Mouse (Mus musculus) CD8-positive naive resting alpha-beta T cell, adult 2 months (primary cell): ENCODE measurements around the gene Man1c1.

Source experiments
- DNase-seq, 2 experiments: peaks; one replicate each; pipeline ENCODE4 v3.0.0; 2022; ENCODE audit warnings: low read depth in 2 of 2, low spot score in 2 of 2

Gene Man1c1

DNA sequence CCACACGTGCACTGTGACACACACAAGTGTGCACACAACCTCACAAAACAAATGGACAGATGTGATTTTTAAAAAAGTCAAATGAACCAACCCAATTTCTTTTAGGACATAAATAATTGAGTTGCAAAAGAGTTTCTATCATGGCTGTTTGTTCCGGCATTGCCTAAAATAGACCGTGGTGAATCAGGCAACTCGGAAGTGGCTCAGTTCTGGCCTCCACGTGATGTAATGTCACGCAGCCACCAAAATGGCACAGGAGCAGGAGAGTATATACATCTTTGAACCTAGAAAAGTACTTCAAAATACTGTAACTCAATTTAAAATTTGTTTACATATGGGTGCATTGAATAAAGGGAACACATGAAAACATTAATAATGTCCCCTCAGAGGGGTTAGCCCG is 118.0 kb downstream of the Man1c1 start:
- DNase-seq: no peak

DNA sequence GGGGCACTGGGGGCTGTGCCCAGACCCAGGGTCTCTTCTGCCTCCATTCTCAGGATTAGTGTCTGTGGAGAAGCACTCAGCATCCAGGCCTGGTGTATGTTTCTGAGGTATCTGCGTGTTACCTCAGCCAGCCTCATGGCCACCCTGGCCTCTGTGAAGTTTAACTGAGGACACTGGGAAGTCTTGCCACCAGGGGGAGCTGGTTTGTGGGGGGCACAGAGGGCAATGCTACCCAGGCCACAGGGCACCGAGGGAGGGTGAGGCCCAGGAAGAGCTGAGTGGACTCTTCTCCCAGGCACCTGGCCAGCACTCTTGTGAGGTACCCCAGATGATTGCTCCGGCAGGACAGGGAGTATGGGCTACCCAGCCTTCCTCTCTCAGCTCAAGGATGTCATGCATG is 120.6 kb downstream of the Man1c1 start:
- peak; percentile 53 to 57 for DNase-seq

DNA sequence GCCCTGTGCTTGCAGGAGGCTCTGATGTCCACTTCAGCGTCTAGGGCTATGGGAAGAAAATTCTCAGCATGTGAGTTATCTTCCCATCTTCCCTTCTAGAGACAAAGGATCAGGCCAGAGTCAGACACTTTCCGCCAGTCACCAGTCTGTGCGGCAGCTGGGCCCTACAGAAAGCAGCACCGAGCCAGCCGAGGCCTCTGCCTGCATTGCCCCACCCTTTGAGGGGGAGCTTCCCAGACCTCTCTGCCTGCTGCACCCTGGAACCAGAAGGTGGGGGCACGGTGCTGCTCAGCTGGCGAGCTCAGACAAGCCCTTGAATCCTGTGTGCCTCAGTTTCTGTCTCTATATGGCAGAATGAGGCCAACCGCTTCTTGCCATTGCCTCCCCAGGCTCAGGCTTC is 122.7 kb downstream of the Man1c1 start:
- DNase-seq: no peak

DNA sequence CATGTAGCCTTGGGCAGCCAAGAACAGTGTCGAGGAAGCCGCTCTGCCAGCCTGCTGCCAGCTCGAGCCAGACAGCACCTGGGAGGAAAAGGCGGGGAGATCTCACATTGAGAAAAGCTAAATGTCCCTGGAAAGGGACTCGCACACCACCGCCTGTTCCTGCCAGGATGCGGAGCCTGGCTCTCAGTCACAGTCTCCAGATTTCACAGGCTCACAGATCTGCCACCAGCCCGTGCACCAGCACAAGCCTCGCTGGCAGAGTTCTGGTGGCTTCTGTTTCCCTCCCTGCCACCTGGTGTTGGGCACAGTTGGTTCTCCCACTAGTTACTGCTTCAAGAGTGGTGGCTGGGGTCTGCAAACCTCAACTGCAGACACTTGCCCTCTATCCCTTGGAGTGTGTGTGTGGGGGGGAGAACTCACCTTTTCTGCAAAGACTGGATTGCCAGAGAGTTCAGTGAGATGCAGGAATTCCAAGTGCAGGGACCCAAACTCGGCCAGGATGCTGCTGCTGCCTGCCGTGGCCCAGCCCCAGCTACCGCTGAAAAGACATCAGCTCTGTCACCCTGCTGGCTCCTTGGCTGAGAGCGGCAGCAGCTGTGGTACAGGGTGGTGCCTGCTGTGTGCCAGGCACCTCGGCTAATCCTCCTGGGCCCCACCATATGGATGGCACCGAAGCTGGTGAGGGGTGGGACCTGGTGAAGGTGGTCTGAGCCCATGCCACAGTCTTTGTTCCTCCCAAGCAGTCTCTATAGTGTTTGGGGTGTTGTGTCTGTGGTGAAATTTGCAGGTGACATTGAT is 123.5 kb downstream of the Man1c1 start:
- no peak for DNase-seq

DNA sequence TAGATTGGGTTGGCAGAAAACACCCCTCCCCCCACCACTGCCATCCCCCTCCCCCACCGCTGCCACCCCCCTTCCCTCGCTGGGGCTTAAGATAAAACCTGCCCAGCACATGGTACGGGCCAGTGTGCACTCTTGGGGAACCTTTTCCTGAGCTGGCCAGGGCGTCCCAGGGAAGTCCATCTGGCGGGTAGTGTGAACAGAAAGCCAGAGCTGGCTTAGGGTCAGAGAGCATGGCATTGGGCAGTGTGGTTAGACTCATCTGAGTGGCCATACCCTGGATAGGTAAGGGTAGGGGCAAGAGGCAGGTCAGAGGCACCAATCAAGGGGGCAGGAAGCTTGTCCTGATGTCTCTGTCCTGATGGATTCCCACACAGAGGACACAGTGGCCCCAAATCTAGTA is 124.5 kb downstream of the Man1c1 start:
- no peak for DNase-seq

DNA sequence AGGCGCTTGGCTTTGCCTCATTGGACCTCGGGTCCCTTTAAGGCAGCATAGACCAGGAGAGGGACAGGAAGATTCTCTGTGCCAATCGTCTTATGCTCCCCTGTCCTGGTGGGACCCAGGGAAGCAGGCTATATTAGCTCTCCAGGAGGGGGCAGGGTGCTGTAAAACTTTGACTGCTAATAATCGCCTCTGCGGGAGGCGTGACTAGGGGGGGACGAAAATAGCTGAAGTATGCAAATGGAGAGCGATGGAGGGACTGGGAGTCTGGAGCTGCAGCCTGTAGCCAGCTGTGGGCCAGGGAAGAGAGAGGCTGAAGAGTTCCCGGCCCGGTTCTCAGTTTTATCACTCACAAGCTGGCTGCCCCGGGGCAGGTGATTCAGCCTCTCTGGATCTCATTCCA is 124.9 kb downstream of the Man1c1 start:
- DNase-seq: no peak

DNA sequence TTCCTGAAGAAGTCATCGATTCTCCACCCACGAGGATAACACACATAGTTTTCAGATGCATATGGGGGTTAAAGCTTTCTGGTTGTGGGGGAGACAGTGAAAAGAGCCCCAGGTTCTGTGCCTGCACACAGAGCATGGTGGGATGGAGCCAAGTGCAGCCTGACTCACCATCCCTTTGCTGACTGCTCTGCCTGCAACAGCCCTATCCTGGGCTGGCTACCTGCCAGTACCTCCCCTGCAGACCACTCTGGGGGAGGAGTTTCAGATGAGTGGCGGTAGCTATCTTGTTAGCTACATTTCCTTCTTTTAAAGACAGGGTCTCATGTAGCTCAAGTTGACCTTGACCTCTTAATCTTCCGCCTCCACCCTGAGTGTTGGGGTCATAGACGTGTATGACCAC is 125.7 kb downstream of the Man1c1 start:
- DNase-seq: no peak

DNA sequence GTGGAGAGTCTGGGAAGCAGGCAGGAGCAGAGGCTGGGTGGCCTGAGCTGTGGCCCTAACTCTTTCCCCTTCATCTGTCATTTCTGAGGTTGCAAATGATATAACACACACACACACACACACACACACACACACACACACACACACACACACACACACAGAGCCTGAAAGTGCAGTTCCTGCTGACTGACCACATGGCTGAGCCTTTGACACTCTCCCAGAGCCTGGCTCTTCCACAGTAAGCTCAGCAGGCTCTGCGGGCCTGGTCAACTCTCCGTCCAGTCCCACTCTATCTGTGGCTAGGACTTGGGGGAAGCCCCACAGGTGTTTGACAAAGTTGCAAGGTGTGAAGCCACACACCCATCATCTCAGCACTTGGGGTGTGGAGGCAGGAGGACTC is 126.8 kb downstream of the Man1c1 start:
- DNase-seq: no peak

DNA sequence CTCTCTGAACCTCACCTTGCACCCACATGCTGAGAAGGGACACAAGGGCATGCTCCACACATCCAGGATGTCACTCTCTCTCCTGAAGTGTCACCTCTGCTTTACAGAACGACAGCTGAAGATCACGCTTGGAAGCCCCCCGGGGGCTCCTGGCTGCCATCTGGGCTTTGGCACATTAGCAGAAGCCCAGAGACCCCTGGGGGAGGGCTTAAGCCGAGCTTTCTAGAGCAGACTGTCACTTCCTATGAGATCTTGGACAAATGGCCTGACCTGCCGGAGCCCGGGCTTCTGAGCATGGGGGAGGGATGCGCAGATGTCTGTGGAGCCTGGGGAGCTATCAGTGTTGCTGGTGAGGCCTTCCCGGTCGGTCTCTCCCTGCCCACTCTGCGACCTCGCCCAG is 128.6 kb downstream of the Man1c1 start:
- no peak for DNase-seq

DNA sequence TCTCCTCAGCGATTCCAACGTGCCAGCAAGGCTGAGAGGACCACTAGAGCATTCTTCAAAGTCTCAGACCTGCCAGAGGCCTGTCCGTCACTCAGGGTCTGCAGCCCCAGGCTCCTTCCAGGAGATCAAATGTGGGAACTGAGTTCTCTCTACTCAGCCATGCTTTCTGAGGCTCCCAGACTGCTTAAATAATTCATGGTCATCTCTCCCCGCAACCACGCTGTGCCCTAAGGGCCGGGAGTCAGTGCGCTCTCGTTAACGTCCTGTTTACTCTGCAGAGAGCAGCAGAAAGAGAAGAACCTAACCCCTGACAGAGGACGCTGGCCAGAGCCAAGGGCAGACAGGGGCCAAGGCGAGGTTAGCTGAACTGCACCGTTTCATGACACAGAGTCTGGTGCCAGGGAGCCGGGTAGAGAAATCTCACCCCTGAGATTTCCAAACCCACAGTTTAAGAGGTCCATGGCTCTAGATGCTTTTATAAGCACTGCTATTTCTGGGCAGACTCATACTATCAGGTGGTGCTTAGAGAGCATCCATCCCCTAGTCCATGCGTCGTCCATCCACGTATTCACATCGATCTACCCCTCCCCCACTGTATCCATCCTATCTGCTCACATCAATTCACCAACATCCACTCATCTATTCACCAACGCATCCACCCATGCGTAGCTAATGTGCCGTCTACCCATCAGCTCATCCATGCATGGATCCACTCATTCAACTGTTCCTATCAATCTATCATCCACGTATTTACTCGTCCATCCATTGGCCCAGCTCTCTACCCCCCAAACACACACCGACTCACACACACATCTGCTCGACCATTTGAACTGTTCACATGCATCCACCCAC is 131.4 kb downstream of the Man1c1 start:
- DNase-seq: no peak

DNA sequence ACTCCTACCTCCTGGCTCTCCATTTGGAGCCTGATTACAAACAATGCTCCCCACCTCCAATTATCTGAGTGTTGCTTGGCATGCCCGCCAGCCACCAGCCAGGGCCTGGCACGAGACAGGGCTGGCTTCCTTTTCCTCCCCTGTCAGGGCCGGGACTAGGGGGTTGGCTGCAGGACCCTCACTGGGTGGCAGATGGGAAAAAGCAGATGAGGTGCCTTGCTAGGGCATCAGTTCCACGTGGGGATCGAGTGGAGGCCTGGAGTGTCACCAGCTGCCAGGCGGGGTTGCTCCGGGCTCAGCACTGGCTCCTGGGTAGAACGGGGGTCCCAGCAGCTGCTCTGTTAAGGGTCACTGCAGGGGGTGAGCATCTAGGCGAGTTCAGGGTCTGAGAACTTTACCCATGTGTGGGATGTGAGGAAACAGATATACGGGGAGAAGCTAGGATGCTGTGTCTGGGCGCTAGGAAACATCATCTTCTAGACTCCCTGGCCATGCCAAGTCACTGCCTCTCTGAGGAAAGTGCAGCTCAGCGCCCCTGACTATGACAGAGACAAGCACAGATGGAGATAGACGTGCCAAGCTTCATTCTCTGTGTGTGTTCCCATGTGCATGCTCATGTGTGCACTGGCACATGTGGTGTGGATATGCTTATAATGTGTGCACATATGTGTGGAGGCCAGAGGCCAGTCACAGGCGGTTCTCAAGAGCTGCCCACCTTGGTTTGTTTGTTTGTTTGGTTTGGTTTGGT is 133.2 kb downstream of the Man1c1 start:
- no peak for DNase-seq

DNA sequence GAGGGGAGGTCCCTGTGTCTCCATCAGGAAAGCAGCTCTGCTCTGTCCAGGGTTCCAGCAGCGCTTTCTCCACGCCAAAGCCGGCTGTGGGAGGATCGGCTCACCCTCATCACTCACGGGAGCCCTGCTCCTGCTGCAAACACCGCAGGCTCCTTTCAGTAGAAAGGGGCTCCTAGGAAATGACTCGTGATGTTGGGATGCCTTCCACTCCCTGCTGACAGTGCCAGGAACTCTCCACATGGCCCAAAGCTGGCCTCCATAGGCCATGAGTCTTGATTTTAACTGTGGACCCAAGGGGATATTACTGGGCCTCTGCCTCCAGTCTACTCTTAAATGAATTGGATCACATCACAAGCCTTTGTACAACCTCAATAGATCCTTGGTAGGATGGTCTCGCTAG is 134.3 kb downstream of the Man1c1 start:
- DNase-seq: no peak

DNA sequence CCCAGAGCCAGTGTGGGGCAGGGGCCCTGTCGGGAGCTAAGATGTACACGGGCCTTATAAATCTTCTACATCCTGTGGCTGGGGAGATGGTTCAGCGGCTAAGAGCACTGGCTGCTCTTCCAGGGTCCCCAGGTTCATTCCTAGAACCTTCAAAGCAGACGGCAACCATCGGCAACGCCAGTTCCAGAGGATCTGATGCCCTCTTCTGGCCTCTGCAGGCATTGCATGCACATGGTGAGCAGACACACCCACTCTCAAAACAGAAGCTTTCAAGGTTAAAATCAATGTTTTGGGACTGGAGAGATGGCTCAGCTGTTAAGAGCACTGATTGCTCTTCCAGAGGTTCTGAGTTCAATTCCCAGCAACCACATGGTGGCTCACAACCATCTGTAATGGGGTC is 134.9 kb downstream of the Man1c1 start:
- no peak for DNase-seq

DNA sequence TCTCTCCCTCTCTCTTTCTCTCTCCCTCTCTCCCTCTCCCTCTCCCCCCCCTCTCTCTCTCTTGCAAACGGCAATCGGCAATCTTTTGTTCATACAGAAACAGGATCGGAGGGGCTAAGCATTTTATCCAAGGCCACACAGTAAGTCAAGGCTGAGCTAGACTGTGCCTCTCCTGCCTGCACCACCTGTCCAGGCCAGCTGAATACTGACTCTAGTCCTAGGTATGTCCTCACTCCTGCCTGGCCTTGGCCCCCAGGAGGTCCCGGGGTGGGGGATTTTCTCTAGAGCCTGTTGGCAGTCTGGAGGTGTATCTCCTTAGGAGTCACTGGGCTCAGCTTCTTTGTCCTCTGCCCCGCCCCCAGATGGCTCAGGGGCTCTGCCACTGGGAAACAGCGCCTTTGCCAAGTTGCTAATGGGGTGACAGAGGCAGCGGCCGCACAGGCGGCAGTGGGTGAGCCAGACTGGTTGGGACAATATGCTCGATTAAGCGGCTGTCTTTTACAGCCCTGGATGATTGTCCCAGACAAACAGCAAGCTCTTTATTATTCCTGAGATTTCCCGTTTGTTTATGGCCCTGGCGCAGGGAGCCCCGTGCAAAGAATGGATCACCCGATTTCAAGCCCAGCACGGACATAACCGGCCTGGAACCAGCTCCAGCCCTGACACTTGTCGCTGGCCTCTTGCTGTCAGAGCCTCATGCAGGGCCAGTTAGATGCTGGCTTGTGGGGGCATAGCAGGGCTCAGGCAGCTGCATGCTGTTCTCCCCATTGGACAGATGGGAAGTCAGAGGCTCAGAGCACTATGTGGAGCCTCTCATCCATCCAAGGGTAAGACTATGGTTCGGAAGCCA is 136.5 kb downstream of the Man1c1 start:
- no peak for DNase-seq

DNA sequence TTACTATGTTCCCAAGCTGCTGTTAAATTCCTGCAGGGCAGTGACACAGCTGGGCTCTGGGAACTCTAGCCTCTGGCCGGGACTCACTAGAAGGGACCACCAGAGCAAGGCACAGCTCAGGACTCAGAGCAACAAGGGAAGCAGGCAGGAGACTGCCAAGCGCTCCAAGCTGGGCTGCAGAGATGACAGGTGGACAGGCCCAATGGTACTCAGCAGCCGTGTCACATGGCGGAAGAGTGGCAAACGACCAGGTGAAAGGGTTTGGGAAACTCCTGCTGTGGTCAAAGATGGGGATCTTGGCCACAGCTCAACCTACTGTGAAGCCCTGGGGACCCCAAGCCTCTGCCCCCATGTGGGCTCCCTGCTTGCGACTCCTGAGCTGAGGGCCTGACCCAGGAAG is 140.0 kb downstream of the Man1c1 start:
- DNase-seq: no peak

DNA sequence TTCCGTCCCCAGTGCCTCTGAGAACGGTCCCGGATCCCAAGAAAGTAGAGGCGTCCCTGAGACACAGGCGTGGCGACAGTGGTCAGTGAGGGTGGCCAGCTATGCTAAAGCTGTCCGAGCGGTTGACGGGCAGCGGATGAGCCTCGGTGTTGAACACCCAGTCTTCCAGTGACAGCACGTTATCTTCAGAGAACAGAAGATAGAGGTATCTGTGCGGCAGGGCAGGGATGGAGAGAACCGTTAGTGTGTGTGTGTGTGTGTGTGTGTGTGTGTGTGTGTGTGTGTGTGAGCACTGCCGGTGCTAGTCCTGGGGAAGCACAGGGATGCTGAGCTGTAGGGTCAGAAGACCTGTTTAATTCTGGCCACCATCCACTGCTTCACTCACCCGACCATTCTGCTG is 140.5 kb downstream of the Man1c1 start:
- no peak for DNase-seq

DNA sequence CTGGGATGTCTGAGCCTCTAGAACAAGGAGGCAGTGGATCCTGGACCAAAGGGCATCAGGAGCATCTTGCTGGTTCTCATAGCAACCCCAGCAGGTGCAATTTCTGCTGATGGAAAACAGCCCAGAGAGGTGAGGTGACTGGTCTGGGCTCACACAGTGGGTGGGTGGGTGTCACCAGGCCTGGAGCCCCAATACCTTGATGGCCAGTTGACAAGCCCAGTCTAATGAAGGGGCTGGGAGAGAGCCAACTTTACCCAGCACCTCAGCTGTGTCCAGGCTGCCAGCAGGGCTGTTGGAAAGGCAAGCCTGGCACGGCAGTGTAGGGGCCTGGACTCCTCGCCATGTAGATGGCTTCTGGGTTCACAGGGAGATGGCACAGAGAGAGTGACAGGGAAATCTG is 142.1 kb downstream of the Man1c1 start:
- no peak for DNase-seq

DNA sequence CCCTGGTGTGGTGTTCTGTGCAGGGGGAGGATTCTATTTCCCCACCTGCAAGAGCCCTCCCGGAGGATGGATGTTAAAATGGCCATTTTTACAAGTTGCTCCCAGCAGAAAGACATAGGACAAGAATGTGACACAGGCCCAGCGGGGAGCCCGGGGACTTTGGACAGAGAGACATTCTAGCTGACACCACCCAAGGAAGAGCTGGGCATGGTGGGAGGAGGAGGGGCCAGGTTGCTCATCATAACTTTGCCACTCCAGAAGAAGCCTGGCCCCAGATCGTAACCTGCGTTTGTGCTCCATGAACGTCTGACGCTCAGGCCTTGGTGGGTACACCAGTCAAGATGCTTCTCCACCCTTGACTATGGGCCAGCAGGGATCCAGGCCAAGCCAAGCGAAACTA is 143.4 kb downstream of the Man1c1 start:
- DNase-seq: no peak

DNA sequence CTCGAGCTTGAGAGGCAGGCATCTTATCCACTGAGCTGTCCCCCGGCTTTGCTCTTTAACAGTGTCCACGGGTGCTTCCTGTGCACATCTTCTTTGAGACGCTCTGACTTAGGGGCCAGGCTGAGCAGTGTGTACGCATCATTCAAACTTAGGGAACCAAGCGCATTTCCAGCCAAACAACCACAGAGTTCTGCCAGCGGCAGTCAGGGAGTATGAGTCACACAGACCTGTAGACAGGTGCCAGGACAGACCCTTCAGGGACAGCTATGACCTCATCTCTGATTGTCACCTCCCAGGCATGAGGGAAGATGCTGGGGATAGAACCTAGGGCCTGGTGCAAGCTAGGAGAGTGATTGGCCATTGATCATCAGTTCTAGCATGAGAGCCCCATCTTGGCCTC is 144.9 kb downstream of the Man1c1 start:
- DNase-seq: no peak

DNA sequence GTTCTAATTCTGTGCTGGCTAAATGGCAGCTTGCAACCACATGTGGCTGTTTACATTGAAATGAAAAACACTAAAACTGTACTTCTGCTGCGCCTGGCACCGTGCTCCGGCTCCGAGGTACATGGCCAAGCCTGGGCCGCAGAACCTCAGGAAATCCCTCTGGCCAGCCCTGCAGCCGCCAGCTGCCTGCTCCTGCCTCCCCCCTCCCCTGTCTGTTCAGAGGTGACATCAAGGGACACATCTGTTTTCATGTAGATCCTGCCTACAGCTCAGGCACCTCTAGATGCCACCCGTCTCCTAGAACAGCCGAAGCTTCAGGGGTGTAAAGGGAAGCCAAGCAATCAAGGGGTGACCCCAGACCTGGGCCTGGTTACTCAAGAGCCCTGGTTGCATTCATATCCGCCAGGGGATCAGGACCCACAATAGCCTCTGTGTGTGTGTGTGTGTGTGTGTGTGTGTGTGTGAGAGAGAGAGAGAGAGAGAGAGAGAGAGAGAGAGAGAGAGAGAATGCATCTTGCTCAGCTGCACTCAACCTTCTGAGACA is 145.4 kb downstream of the Man1c1 start:
- DNase-seq: no peak
